Mouse (Mus musculus): ENCODE measurements around the gene Ikzf1. TPM values are rescaled to one million over a fixed set of nuclear protein-coding genes. Genes with fewer than 3 reads are reported as not detected.

The Ikzf1 gene
- polyA plus RNA-seq, 1 experiment from 2014 or later, result 1.9 TPM

DNA sequence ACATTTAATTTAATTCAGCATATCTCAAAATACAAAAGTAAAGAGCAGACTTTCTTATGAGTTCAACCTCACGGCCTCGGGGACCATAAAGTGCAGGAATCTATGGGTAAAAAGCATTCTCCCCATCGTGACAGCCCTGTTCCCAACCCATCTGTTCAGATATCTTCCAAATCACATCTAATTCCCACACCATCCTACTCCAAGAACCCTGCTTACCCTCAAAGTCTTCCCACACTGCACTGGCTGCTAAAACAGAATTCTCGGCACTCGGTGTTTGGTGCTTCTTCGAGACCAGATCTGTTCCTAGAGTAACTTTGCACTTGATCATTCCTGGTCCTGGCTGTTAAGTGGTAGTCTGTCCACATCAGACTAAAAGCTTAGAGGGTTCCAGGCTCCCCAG, 93.5 kb downstream of the Ikzf1 start:
- no peaks in the 10 kb centered on the region for H3K9me3 ChIP-seq (ENCODE audit: control insufficient read depth, low read length)
- no peak overlapping the region for H3K4me2 ChIP-seq (ENCODE audit: low read depth, severe bottlenecking)
- H3K4me3 ChIP-seq (ENCODE audit: low read depth, low read length), result no peak overlapping the region
- H3K9ac ChIP-seq (ENCODE audit: low read length), result no peak overlapping the region
- DNase-seq (ENCODE audit: low spot score) (no peak), ATAC-seq (ENCODE audit: insufficient number of reproducible peaks, low FRiP score, low TSS enrichment, low read depth) (no peak)
- H3K4me1 ChIP-seq (ENCODE audit: control insufficient read depth, insufficient read depth, low read length), result no peaks in the 10 kb centered on the region
- WGBS, result 91% methylated on average over 6 of the region's 6 CpGs
- H3K27me3 ChIP-seq (ENCODE audit: control insufficient read depth, insufficient read depth, low read length), result no peaks in the 10 kb centered on the region
- H3K36me3 ChIP-seq (ENCODE audit: control insufficient read depth, insufficient read depth, low read length), result no peaks in the 10 kb centered on the region
- no peak overlapping the region for H3K27ac ChIP-seq (replicated peaks; ENCODE audit: low read depth, low read length)

DNA sequence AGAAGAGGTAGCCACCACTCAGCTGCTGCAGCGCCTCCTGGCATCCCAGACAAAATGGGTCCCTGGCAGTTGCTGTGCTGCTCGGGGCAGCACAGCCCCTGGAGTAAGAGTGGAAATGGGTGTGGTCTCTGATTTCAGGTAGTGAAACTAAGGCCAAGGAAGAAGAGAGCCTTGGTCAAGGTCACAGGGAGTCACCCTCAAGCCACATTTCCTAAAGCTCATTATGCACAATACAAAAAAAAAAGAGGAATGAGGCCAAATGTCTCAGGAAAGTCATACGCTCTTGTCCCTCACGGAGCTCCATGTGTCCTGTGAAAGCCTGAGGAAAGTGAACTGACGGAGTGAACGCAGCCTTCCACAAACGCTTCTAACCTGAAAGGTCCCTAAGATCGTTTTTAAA, 96.9 kb downstream of the Ikzf1 start:
- no peak overlapping the region for H3K4me2 ChIP-seq (ENCODE audit: low read depth, severe bottlenecking)
- H3K27ac ChIP-seq (replicated peaks; ENCODE audit: low read depth, low read length), result no peak overlapping the region
- no peaks in the 10 kb centered on the region for H3K36me3 ChIP-seq (ENCODE audit: control insufficient read depth, insufficient read depth, low read length)
- H3K4me3 ChIP-seq (ENCODE audit: low read depth, low read length), result no peak overlapping the region
- DNase-seq (ENCODE audit: low spot score), result no peak
- no peaks in the 10 kb centered on the region for H3K4me1 ChIP-seq (ENCODE audit: control insufficient read depth, insufficient read depth, low read length)
- H3K27me3 ChIP-seq (ENCODE audit: control insufficient read depth, insufficient read depth, low read length), result no peaks in the 10 kb centered on the region
- H3K9ac ChIP-seq (ENCODE audit: low read length), result no peak overlapping the region
- no peaks in the 10 kb centered on the region for H3K9me3 ChIP-seq (ENCODE audit: control insufficient read depth, low read length)
- no peak for ATAC-seq (ENCODE audit: insufficient number of reproducible peaks, low FRiP score, low TSS enrichment, low read depth)
- 81% methylated on average over 8 of the region's 8 CpGs for WGBS

DNA sequence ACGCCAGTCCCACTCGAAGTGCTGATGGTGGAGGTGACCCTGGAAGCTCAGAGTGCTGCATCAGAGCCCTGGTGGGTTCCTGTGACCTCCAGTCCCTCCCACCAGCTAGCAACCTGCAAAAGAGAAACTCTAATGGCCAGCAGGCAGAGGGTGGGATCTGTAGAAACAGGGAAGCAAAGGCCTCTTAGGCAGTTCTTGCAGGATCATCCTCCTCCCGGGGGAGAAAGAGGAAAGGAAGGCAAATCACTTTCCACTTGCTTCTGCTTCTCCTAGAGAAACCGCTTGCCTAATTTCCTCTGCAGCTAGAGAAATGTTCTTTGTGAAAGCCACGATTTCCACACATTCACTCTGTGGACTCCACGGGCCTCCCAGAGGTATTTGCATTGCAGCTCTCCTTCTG, 100.7 kb downstream of the Ikzf1 start:
- Histone ChIP-seq H3K36me3 (ENCODE audit: control insufficient read depth, insufficient read depth, low read length) (no peaks in the 10 kb centered on the region), H3K9me3 (ENCODE audit: control insufficient read depth, low read length) (no peaks in the 10 kb centered on the region), H3K27ac (replicated peaks; ENCODE audit: low read depth, low read length) (no peak overlapping the region), H3K4me3 (ENCODE audit: low read depth, low read length) (no peak overlapping the region), H3K4me1 (ENCODE audit: control insufficient read depth, insufficient read depth, low read length) (no peaks in the 10 kb centered on the region), H3K27me3 (ENCODE audit: control insufficient read depth, insufficient read depth, low read length) (no peaks in the 10 kb centered on the region), H3K4me2 (ENCODE audit: low read depth, severe bottlenecking) (no peak overlapping the region), H3K9ac (ENCODE audit: low read length) (no peak overlapping the region)
- ATAC-seq (ENCODE audit: insufficient number of reproducible peaks, low FRiP score, low TSS enrichment, low read depth) (no peak), DNase-seq (ENCODE audit: low spot score) (no peak)
- WGBS, result 65% methylated on average over 6 of the region's 6 CpGs

DNA sequence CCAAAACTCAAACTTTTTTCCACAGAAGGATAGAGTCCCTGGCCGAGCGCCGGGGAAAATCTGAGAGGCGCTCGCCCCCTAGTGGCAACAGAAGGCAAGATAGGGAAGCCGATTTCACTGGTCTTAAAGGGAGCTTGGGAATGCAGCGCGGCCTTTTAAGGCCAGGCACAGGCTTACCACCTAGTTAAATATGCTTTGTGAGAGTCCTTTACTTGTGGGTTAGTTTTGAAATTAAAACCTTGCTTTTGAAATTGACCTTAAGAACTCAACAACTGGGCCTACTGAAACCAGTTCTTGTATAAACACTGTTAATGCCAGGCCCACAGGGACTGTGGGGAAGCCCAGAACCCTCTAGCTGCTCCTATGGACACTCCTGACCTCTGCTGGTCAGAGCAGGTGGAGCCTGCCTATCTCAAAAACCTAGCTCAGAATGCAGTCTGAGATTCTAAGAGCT, 103.7 kb downstream of the Ikzf1 start:
- H3K27ac ChIP-seq (replicated peaks; ENCODE audit: low read depth, low read length), result no peak overlapping the region
- ATAC-seq (ENCODE audit: insufficient number of reproducible peaks, low FRiP score, low TSS enrichment, low read depth) (peak; percentile 88), DNase-seq (ENCODE audit: low spot score) (peak; percentile 90)
- no peaks in the 10 kb centered on the region for H3K27me3 ChIP-seq (ENCODE audit: control insufficient read depth, insufficient read depth, low read length)
- no peak overlapping the region for H3K9ac ChIP-seq (ENCODE audit: low read length)
- H3K4me3 ChIP-seq (ENCODE audit: low read depth, low read length), result no peak overlapping the region
- 2% methylated on average over 8 of the region's 8 CpGs for WGBS
- H3K9me3 ChIP-seq (ENCODE audit: control insufficient read depth, low read length), result no peaks in the 10 kb centered on the region
- H3K36me3 ChIP-seq (ENCODE audit: control insufficient read depth, insufficient read depth, low read length), result no peaks in the 10 kb centered on the region
- H3K4me2 ChIP-seq (ENCODE audit: low read depth, severe bottlenecking), result no peak overlapping the region
- no peaks in the 10 kb centered on the region for H3K4me1 ChIP-seq (ENCODE audit: control insufficient read depth, insufficient read depth, low read length)

DNA sequence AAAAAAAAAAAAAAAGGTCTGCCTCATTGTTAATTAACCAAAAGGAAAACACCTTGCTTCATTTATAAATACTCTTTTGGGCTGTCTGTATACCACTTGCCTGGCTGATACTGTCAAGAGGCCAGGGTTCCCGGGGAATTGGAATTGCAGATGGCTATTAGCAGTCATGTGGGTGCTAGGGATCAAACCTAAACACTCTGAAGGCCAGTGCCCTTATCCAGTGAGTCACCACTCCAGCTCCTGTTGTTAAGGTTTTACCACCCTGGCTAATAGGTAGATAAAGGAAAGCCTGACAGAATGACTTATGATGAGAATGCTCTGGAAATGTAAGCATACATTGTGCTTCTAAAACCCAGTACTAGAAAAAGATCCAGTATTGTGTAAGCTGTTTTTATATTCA, 109.8 kb downstream of the Ikzf1 start:
- no peaks in the 10 kb centered on the region for H3K9me3 ChIP-seq (ENCODE audit: control insufficient read depth, low read length)
- no peak overlapping the region for H3K9ac ChIP-seq (ENCODE audit: low read length)
- H3K27ac ChIP-seq (replicated peaks; ENCODE audit: low read depth, low read length), result no peak overlapping the region
- WGBS, result 50% methylated on average over 1 of the region's 1 CpGs
- DNase-seq (ENCODE audit: low spot score) (no peak), ATAC-seq (ENCODE audit: insufficient number of reproducible peaks, low FRiP score, low TSS enrichment, low read depth) (no peak)
- no peak overlapping the region for H3K4me3 ChIP-seq (ENCODE audit: low read depth, low read length)
- H3K27me3 ChIP-seq (ENCODE audit: control insufficient read depth, insufficient read depth, low read length), result no peaks in the 10 kb centered on the region
- H3K4me2 ChIP-seq (ENCODE audit: low read depth, severe bottlenecking), result no peak overlapping the region
- H3K4me1 ChIP-seq (ENCODE audit: control insufficient read depth, insufficient read depth, low read length), result no peaks in the 10 kb centered on the region
- peaks cover 9% of the 10 kb centered on the region; the same call in 1 of the 2 replicates for H3K36me3 ChIP-seq (ENCODE audit: control insufficient read depth, insufficient read depth, low read length)

DNA sequence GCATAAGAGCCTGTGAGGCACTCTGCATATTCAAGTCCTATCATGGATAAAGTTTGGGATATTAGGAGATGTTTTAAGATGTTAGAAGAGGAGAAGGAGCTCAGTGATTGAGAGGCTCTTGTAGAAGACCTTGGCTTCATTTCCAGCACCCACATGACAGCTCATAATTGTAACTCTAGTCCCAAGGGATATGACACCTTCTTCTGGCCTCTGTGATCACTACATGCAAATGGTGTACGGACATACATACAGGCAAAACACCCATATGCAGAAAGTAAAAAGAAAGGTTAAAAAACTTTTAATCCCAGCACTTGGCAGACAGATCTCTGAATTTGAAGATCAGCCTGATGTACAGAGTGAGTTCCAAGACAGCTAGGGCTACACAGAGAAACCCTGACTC, 113.9 kb downstream of the Ikzf1 start:
- 96% methylated on average over 1 of the region's 1 CpGs for WGBS
- no peaks in the 10 kb centered on the region for H3K4me1 ChIP-seq (ENCODE audit: control insufficient read depth, insufficient read depth, low read length)
- no peak overlapping the region for H3K4me2 ChIP-seq (ENCODE audit: low read depth, severe bottlenecking)
- H3K36me3 ChIP-seq (ENCODE audit: control insufficient read depth, insufficient read depth, low read length), result peaks cover 27% of the 10 kb centered on the region
- H3K4me3 ChIP-seq (ENCODE audit: low read depth, low read length), result no peak overlapping the region
- no peaks in the 10 kb centered on the region for H3K9me3 ChIP-seq (ENCODE audit: control insufficient read depth, low read length)
- H3K27me3 ChIP-seq (ENCODE audit: control insufficient read depth, insufficient read depth, low read length), result no peaks in the 10 kb centered on the region
- H3K9ac ChIP-seq (ENCODE audit: low read length), result no peak overlapping the region
- H3K27ac ChIP-seq (replicated peaks; ENCODE audit: low read depth, low read length), result no peak overlapping the region
- ATAC-seq (ENCODE audit: insufficient number of reproducible peaks, low FRiP score, low TSS enrichment, low read depth) (no peak), DNase-seq (ENCODE audit: low spot score) (no peak)

DNA sequence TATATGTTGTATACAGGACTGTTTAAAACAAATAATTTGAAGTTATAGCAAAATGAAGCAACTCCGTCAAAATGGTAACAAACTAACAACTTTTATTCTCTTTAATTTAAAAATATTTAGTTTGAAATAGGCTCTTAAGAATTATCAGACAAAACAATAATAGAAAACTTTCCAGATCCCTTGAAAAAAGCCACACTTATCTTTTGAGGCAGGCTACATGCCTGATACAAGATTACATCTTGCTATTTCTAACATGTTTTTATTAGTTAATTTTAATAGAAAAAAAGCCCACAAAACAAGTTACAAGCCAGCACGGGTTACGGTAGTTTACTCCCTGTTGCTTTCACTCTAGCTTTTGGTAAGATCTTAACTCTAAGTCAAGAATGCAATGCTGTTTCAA, 115.5 kb downstream of the Ikzf1 start:
- Histone ChIP-seq H3K4me2 (ENCODE audit: low read depth, severe bottlenecking) (no peak overlapping the region), H3K9ac (ENCODE audit: low read length) (no peak overlapping the region), H3K4me1 (ENCODE audit: control insufficient read depth, insufficient read depth, low read length) (no peaks in the 10 kb centered on the region), H3K36me3 (ENCODE audit: control insufficient read depth, insufficient read depth, low read length) (peaks cover 30% of the 10 kb centered on the region), H3K9me3 (ENCODE audit: control insufficient read depth, low read length) (no peaks in the 10 kb centered on the region), H3K4me3 (ENCODE audit: low read depth, low read length) (no peak overlapping the region), H3K27me3 (ENCODE audit: control insufficient read depth, insufficient read depth, low read length) (no peaks in the 10 kb centered on the region), H3K27ac (replicated peaks; ENCODE audit: low read depth, low read length) (no peak overlapping the region)
- ATAC-seq (ENCODE audit: insufficient number of reproducible peaks, low FRiP score, low TSS enrichment, low read depth) (no peak), DNase-seq (ENCODE audit: low spot score) (no peak)
- 93% methylated on average over 3 of the region's 3 CpGs for WGBS

DNA sequence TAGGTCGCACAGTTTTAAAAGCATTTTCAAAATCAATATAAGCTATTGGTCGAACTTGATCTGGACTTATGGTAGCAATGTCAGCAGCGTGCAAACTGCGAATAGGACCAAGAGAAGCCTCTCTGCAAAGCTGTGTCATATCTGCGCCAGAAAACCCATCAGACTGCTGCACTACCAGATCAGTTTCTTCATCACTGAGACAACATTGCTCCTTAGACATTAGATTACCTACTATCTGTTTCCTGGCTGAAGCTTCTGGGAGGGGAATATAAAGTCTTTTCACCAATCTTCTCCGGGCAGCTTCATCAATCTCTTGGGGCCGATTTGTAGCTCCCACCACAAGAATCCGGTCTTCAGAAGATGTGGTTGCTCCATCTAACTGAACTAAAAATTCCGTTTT, 116.3 kb downstream of the Ikzf1 start:
- H3K9ac ChIP-seq (ENCODE audit: low read length), result no peak overlapping the region
- peaks cover 33% of the 10 kb centered on the region for H3K36me3 ChIP-seq (ENCODE audit: control insufficient read depth, insufficient read depth, low read length)
- H3K27me3 ChIP-seq (ENCODE audit: control insufficient read depth, insufficient read depth, low read length), result no peaks in the 10 kb centered on the region
- H3K9me3 ChIP-seq (ENCODE audit: control insufficient read depth, low read length), result no peaks in the 10 kb centered on the region
- H3K4me1 ChIP-seq (ENCODE audit: control insufficient read depth, insufficient read depth, low read length), result no peaks in the 10 kb centered on the region
- no peak overlapping the region for H3K27ac ChIP-seq (replicated peaks; ENCODE audit: low read depth, low read length)
- WGBS, result 93% methylated on average over 9 of the region's 9 CpGs
- DNase-seq (ENCODE audit: low spot score) (no peak), ATAC-seq (ENCODE audit: insufficient number of reproducible peaks, low FRiP score, low TSS enrichment, low read depth) (no peak)
- H3K4me2 ChIP-seq (ENCODE audit: low read depth, severe bottlenecking), result no peak overlapping the region
- H3K4me3 ChIP-seq (ENCODE audit: low read depth, low read length), result no peak overlapping the region

DNA sequence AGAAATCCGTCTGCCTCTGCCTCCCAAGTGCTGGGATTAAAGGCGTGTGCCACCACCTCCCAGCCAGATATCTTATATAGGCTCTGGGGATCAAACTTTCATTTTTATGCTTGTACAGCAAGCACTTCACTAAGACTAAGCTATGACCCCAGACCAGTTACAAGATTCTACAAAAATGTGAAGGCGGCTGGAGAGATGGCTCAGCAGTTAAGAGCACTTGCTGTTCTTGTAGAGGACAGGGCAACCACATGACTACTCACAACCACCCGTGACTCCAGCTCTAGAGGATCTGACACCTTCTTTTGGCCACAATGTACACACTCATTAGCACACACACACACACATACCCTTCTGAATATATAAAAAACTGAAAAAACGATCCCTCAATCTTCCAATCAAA, 119.6 kb downstream of the Ikzf1 start:
- DNase-seq (ENCODE audit: low spot score) (no peak), ATAC-seq (ENCODE audit: insufficient number of reproducible peaks, low FRiP score, low TSS enrichment, low read depth) (no peak)
- Histone ChIP-seq H3K4me3 (ENCODE audit: low read depth, low read length) (no peak overlapping the region), H3K27ac (replicated peaks; ENCODE audit: low read depth, low read length) (no peak overlapping the region), H3K4me2 (ENCODE audit: low read depth, severe bottlenecking) (no peak overlapping the region), H3K27me3 (ENCODE audit: control insufficient read depth, insufficient read depth, low read length) (no peaks in the 10 kb centered on the region), H3K9ac (ENCODE audit: low read length) (no peak overlapping the region), H3K9me3 (ENCODE audit: control insufficient read depth, low read length) (no peaks in the 10 kb centered on the region), H3K4me1 (ENCODE audit: control insufficient read depth, insufficient read depth, low read length) (peaks cover 6% of the 10 kb centered on the region; the same call in 1 of the 2 replicates), H3K36me3 (ENCODE audit: control insufficient read depth, insufficient read depth, low read length) (peaks cover 24% of the 10 kb centered on the region)
- 90% methylated on average over 5 of the region's 5 CpGs for WGBS
